Mouse (Mus musculus): ENCODE results near the gene Srrm2. TPM values are rescaled to one million over a fixed set of nuclear protein-coding genes. Genes with fewer than 3 reads are reported as not detected.

Srrm2 gene
- polyA plus RNA-seq, 2 experiments = 406 to 654 TPM

DNA sequence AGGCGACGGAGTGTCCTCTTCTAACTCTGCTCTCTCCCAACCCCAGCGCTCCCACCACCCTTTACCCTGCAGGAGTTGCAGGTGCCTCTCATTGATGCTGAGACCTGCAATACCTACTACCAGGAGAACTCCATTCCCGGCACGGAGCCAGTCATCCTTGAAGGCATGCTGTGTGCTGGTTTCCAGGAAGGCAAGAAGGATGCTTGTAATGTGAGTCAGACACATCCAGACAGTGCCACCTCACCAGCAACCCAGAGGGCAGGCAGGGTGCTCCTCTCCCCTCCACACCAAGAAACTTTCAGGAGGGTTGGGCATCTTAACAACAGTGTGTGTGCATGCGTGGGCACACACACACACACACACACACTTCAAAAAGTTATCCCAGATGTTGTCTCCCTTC, 66.9 kb downstream of the Srrm2 start:
- Histone ChIP-seq H3K9ac (ENCODE audit: low read depth, low read length, severe bottlenecking) (no peak overlapping the region), H3K4me2 (replicated peaks; ENCODE audit: low read depth, low read length, severe bottlenecking) (no peak overlapping the region), H3K9me3 (ENCODE audit: control insufficient read depth, low read length) (no peaks in the 10 kb centered on the region), H3K27ac (replicated peaks; ENCODE audit: low read depth, low read length) (no peak overlapping the region), H3K4me1 (ENCODE audit: control insufficient read depth, insufficient read depth, low read length) (no peaks in the 10 kb centered on the region), H3K36me3 (ENCODE audit: control insufficient read depth, insufficient read depth, low read length) (no peaks in the 10 kb centered on the region), H3K4me3 (replicated peaks; ENCODE audit: low read length) (no peak overlapping the region), H3K27me3 (ENCODE audit: control insufficient read depth, insufficient read depth, low read length) (no peaks in the 10 kb centered on the region)
- ATAC-seq (ENCODE audit: low FRiP score, low read depth) (no peak), DNase-seq (ENCODE audit: low spot score) (no peak)
- 85% methylated on average over 6 of the region's 6 CpGs for WGBS
- TF ChIP-seq POLR2A (IDR thresholded peaks at IDR 0.05; ENCODE audit: borderline replicate concordance, extremely low read depth, insufficient read depth, insufficient read length) = no peak

DNA sequence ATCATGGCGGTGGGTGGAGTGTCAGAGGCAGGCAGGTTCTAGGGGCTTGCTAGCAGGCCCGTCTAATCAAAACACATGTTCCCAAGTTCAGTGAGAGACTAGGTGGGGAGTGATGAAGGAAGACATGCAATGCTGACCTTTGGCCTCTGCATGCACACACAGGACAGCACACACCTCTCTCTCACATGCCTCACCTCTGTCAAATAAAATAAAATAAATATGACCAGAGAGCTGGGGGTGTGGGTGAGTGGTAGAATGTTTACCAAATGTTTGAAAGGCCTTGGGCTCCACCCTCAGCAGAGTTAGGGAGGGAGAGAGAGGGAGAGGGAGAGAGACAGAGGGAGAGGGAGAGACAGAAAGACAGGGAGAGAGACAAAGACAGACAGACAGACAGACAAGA, 67.6 kb downstream of the Srrm2 start:
- ATAC-seq (ENCODE audit: low FRiP score, low read depth) = no peak
- 57% methylated on average over 2 of the region's 2 CpGs for WGBS

DNA sequence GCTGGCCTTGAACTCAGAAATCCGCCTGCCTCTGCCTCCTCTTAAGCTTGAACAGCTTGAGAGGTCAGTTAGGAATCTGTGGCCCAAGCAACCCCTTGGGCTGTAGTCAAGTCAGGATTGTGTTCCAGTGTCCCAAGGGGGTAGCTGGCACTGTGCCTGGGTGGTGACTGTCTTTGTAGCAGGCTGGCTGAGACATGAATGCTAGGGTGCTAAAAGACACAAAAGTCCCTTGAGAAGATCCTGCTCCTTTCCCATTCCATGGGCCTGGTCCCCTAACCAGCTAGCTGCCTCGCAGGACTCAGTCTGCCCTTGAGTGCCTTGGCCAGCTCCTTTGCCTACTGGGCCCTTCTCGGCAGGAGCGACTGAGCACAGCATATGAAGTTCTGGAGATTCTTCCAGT, 72.6 kb downstream of the Srrm2 start:
- no peaks in the 10 kb centered on the region for H3K27me3 ChIP-seq (ENCODE audit: control insufficient read depth, insufficient read depth, low read length)
- no peaks in the 10 kb centered on the region for H3K4me1 ChIP-seq (ENCODE audit: control insufficient read depth, insufficient read depth, low read length)
- no peak overlapping the region for H3K9ac ChIP-seq (ENCODE audit: low read depth, low read length, severe bottlenecking)
- no peak overlapping the region for H3K27ac ChIP-seq (replicated peaks; ENCODE audit: low read depth, low read length)
- ATAC-seq (ENCODE audit: low FRiP score, low read depth) (no peak), DNase-seq (ENCODE audit: low spot score) (no peak)
- no peaks in the 10 kb centered on the region for H3K36me3 ChIP-seq (ENCODE audit: control insufficient read depth, insufficient read depth, low read length)
- no peaks in the 10 kb centered on the region for H3K9me3 ChIP-seq (ENCODE audit: control insufficient read depth, low read length)
- 89% methylated on average over 4 of the region's 4 CpGs for WGBS
- no peak for TF ChIP-seq POLR2A (IDR thresholded peaks at IDR 0.05; ENCODE audit: borderline replicate concordance, extremely low read depth, insufficient read depth, insufficient read length)
- no peak overlapping the region for H3K4me2 ChIP-seq (replicated peaks; ENCODE audit: low read depth, low read length, severe bottlenecking)
- no peak overlapping the region for H3K4me3 ChIP-seq (replicated peaks; ENCODE audit: low read length)

More for the DNA sequence above, 67.6 kb downstream of the Srrm2 start:
- H3K36me3 ChIP-seq (ENCODE audit: control insufficient read depth, insufficient read depth, low read length) = no peaks in the 10 kb centered on the region
- H3K9ac ChIP-seq (ENCODE audit: low read depth, low read length, severe bottlenecking) = no peak overlapping the region
- no peaks in the 10 kb centered on the region for H3K4me1 ChIP-seq (ENCODE audit: control insufficient read depth, insufficient read depth, low read length)
- H3K27ac ChIP-seq (replicated peaks; ENCODE audit: low read depth, low read length) = no peak overlapping the region
- no peaks in the 10 kb centered on the region for H3K27me3 ChIP-seq (ENCODE audit: control insufficient read depth, insufficient read depth, low read length)
- DNase-seq (ENCODE audit: low spot score) = no peak
- no peak overlapping the region for H3K4me2 ChIP-seq (replicated peaks; ENCODE audit: low read depth, low read length, severe bottlenecking)
- no peak for TF ChIP-seq POLR2A (IDR thresholded peaks at IDR 0.05; ENCODE audit: borderline replicate concordance, extremely low read depth, insufficient read depth, insufficient read length)
- no peaks in the 10 kb centered on the region for H3K9me3 ChIP-seq (ENCODE audit: control insufficient read depth, low read length)
- H3K4me3 ChIP-seq (replicated peaks; ENCODE audit: low read length) = no peak overlapping the region

DNA sequence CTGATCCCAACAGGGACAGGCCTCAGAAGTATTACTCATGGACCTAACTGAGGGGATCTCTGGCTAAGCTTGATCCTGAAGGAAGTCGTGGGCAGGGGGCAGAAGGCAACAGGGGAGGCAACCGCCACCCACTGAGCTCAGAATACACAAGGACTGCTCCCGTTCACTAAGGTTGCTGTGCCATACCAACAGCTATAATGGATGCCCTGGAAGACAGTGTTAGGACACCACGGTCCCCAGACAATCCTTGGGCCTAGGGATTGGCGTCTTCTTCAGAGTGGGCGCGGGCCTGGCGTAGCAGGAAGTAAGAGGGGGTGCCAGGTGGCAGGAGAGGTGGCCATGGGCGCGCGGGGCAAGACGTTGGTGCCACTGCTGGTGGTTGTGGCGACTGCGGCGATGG, 77.4 kb downstream of the Srrm2 start, which contains the start of gene Prss21:
Gene Prss21 (plus strand): TSS at position 301 of the 400 bp plus-strand sequence.
- no peak within 1 kb of the TSS for H3K4me3 ChIP-seq (replicated peaks; ENCODE audit: low read length)
- no peaks in the 10 kb centered on the region for H3K27me3 ChIP-seq (ENCODE audit: control insufficient read depth, insufficient read depth, low read length)
- DNase-seq (ENCODE audit: low spot score) (no peak), ATAC-seq (ENCODE audit: low FRiP score, low read depth) (no peak)
- no peaks in the 10 kb centered on the region for H3K9me3 ChIP-seq (ENCODE audit: control insufficient read depth, low read length)
- H3K9ac ChIP-seq (ENCODE audit: low read depth, low read length, severe bottlenecking) = no peak within 1 kb of the TSS
- 87% methylated on average over 15 of the region's 15 CpGs for WGBS
- H3K4me2 ChIP-seq (replicated peaks; ENCODE audit: low read depth, low read length, severe bottlenecking) = no peak within 1 kb of the TSS
- H3K4me1 ChIP-seq (ENCODE audit: control insufficient read depth, insufficient read depth, low read length) = no peaks in the 10 kb centered on the region
- H3K27ac ChIP-seq (replicated peaks; ENCODE audit: low read depth, low read length) = no peak within 1 kb of the TSS
- no peaks in the 10 kb centered on the region for H3K36me3 ChIP-seq (ENCODE audit: control insufficient read depth, insufficient read depth, low read length)
- TF ChIP-seq POLR2A (IDR thresholded peaks at IDR 0.05; ENCODE audit: borderline replicate concordance, extremely low read depth, insufficient read depth, insufficient read length) = no peak

DNA sequence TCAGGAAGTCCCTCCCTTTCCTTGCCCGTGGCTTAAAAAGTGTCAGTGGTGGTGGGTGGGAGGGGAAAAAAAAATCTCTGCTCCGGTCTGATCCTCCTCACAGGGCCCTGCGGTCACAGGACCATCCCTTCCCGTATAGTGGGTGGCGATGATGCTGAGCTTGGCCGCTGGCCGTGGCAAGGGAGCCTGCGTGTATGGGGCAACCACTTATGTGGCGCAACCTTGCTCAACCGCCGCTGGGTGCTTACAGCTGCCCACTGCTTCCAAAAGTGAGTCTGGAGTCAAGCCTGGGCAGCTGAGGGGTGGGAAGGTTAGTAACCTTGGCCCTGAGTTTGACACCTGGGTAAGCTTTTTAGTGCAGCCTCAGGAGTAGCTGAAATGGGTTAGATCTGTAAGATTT, 78.2 kb downstream of the Srrm2 start:
- ATAC-seq (ENCODE audit: low FRiP score, low read depth) (no peak), DNase-seq (ENCODE audit: low spot score) (no peak)
- H3K4me3 ChIP-seq (replicated peaks; ENCODE audit: low read length) = no peak overlapping the region
- 83% methylated on average over 11 of the region's 11 CpGs for WGBS
- TF ChIP-seq POLR2A (IDR thresholded peaks at IDR 0.05; ENCODE audit: borderline replicate concordance, extremely low read depth, insufficient read depth, insufficient read length) = no peak
- H3K27ac ChIP-seq (replicated peaks; ENCODE audit: low read depth, low read length) = no peak overlapping the region
- H3K27me3 ChIP-seq (ENCODE audit: control insufficient read depth, insufficient read depth, low read length) = no peaks in the 10 kb centered on the region
- no peak overlapping the region for H3K9ac ChIP-seq (ENCODE audit: low read depth, low read length, severe bottlenecking)
- no peaks in the 10 kb centered on the region for H3K4me1 ChIP-seq (ENCODE audit: control insufficient read depth, insufficient read depth, low read length)
- H3K9me3 ChIP-seq (ENCODE audit: control insufficient read depth, low read length) = no peaks in the 10 kb centered on the region
- no peaks in the 10 kb centered on the region for H3K36me3 ChIP-seq (ENCODE audit: control insufficient read depth, insufficient read depth, low read length)
- H3K4me2 ChIP-seq (replicated peaks; ENCODE audit: low read depth, low read length, severe bottlenecking) = no peak overlapping the region

Small RNA genes lying within 50 kb of the gene (microRNA-seq; reads per million reads assigned to microRNA genes)
- gene Mir5125 = not detected

Other genes starting within 250 kb of the Srrm2 start
- gene Zfp213, start 226.3 kb upstream of the Srrm2 start, polyA plus RNA-seq (2012; rRNA removed) = 16.3 and 21.1 TPM in 2 replicates
- gene Zfp213, start 226.3 kb upstream of the Srrm2 start, polyA plus RNA-seq (2014; fragmentation: Nextera tagmentation; extraction: Ambion mirVana) = 17.4 and 18.1 TPM in 2 replicates
- 27.6 and 33.8 TPM in 2 replicates for gene Zfp13, start 191.0 kb upstream of the Srrm2 start, polyA plus RNA-seq (2012; rRNA removed)
- 16.2 and 16.3 TPM in 2 replicates for gene Zfp13, start 191.0 kb upstream of the Srrm2 start, polyA plus RNA-seq (2014; fragmentation: Nextera tagmentation; extraction: Ambion mirVana)
- gene Zscan10, start 189.7 kb upstream of the Srrm2 start, polyA plus RNA-seq (2012; rRNA removed) = 0.63 and 1.00 TPM in 2 replicates
- gene Zscan10, start 189.7 kb upstream of the Srrm2 start, polyA plus RNA-seq (2014; fragmentation: Nextera tagmentation; extraction: Ambion mirVana) = 0.33 TPM in 1 of 2 replicates, not detected in the other
- 1.0 and 1.4 TPM in 2 replicates for gene Mmp25, start 145.3 kb upstream of the Srrm2 start, polyA plus RNA-seq (2012; rRNA removed)
- gene Mmp25, start 145.3 kb upstream of the Srrm2 start, polyA plus RNA-seq (2014; fragmentation: Nextera tagmentation; extraction: Ambion mirVana) = 0.76 and 0.80 TPM in 2 replicates
- 1.6 and 2.8 TPM in 2 replicates for gene Bicdl2, start 130.0 kb upstream of the Srrm2 start, polyA plus RNA-seq (2012; rRNA removed)
- 5.1 and 5.8 TPM in 2 replicates for gene Bicdl2, start 130.0 kb upstream of the Srrm2 start, polyA plus RNA-seq (2014; fragmentation: Nextera tagmentation; extraction: Ambion mirVana)
- gene Hcfc1r1, start 116.9 kb upstream of the Srrm2 start, polyA plus RNA-seq (2012; rRNA removed) = 63.4 and 73.3 TPM in 2 replicates
- 85.3 and 85.4 TPM in 2 replicates for gene Hcfc1r1, start 116.9 kb upstream of the Srrm2 start, polyA plus RNA-seq (2014; fragmentation: Nextera tagmentation; extraction: Ambion mirVana)
- gene Thoc6, start 116.7 kb upstream of the Srrm2 start, polyA plus RNA-seq (2012; rRNA removed) = 45.5 and 51.2 TPM in 2 replicates
- gene Thoc6, start 116.7 kb upstream of the Srrm2 start, polyA plus RNA-seq (2014; fragmentation: Nextera tagmentation; extraction: Ambion mirVana) = 41.8 and 44.2 TPM in 2 replicates
- 13.6 and 16.1 TPM in 2 replicates for gene Tnfrsf12a, start 113.1 kb upstream of the Srrm2 start, polyA plus RNA-seq (2012; rRNA removed)
- gene Tnfrsf12a, start 113.1 kb upstream of the Srrm2 start, polyA plus RNA-seq (2014; fragmentation: Nextera tagmentation; extraction: Ambion mirVana) = 20.3 and 24.0 TPM in 2 replicates
- gene Cldn6, start 111.3 kb upstream of the Srrm2 start, polyA plus RNA-seq (2012; rRNA removed) = 13.6 and 14.0 TPM in 2 replicates
- gene Cldn6, start 111.3 kb upstream of the Srrm2 start, polyA plus RNA-seq (2014; fragmentation: Nextera tagmentation; extraction: Ambion mirVana) = 11.3 and 14.7 TPM in 2 replicates
- 4.0 and 5.1 TPM in 2 replicates for gene Cldn9, start 106.5 kb upstream of the Srrm2 start, polyA plus RNA-seq (2012; rRNA removed)
- 5.9 and 9.6 TPM in 2 replicates for gene Cldn9, start 106.5 kb upstream of the Srrm2 start, polyA plus RNA-seq (2014; fragmentation: Nextera tagmentation; extraction: Ambion mirVana)
- 4.4 and 4.6 TPM in 2 replicates for gene 1520401A03Rik, start 67.7 kb upstream of the Srrm2 start, polyA plus RNA-seq (2012; rRNA removed)
- gene 1520401A03Rik, start 67.7 kb upstream of the Srrm2 start, polyA plus RNA-seq (2014; fragmentation: Nextera tagmentation; extraction: Ambion mirVana) = 1.6 and 2.1 TPM in 2 replicates
- 81.7 and 105 TPM in 2 replicates for gene Pkmyt1, start 64.2 kb upstream of the Srrm2 start, polyA plus RNA-seq (2012; rRNA removed)
- 46.4 and 47.5 TPM in 2 replicates for gene Pkmyt1, start 64.2 kb upstream of the Srrm2 start, polyA plus RNA-seq (2014; fragmentation: Nextera tagmentation; extraction: Ambion mirVana)
- 9.7 and 13.4 TPM in 2 replicates for gene Paqr4, start 49.7 kb upstream of the Srrm2 start, polyA plus RNA-seq (2012; rRNA removed)
- gene Paqr4, start 49.7 kb upstream of the Srrm2 start, polyA plus RNA-seq (2014; fragmentation: Nextera tagmentation; extraction: Ambion mirVana) = 15.7 and 17.3 TPM in 2 replicates
- 40.1 and 50.6 TPM in 2 replicates for gene Kremen2, start 44.7 kb upstream of the Srrm2 start, polyA plus RNA-seq (2012; rRNA removed)
- 42.4 and 42.6 TPM in 2 replicates for gene Kremen2, start 44.7 kb upstream of the Srrm2 start, polyA plus RNA-seq (2014; fragmentation: Nextera tagmentation; extraction: Ambion mirVana)
- 47.1 and 58.5 TPM in 2 replicates for gene Flywch1, start 18.9 kb upstream of the Srrm2 start, polyA plus RNA-seq (2012; rRNA removed)
- 66.2 and 74.8 TPM in 2 replicates for gene Flywch1, start 18.9 kb upstream of the Srrm2 start, polyA plus RNA-seq (2014; fragmentation: Nextera tagmentation; extraction: Ambion mirVana)
- gene Flywch2, start 4.5 kb upstream of the Srrm2 start, polyA plus RNA-seq (2012; rRNA removed) = 46.3 and 50.8 TPM in 2 replicates
- 41.2 and 47.5 TPM in 2 replicates for gene Flywch2, start 4.5 kb upstream of the Srrm2 start, polyA plus RNA-seq (2014; fragmentation: Nextera tagmentation; extraction: Ambion mirVana)
- 739 and 935 TPM in 2 replicates for gene Elob, start 38.6 kb downstream of the Srrm2 start, polyA plus RNA-seq (2012; rRNA removed)
- 1,204 and 1,221 TPM in 2 replicates for gene Elob, start 38.6 kb downstream of the Srrm2 start, polyA plus RNA-seq (2014; fragmentation: Nextera tagmentation; extraction: Ambion mirVana)
- gene Prss33, start 45.5 kb downstream of the Srrm2 start, polyA plus RNA-seq (2012; rRNA removed) = 0.12 and 0.14 TPM in 2 replicates
- gene Prss33, start 45.5 kb downstream of the Srrm2 start, polyA plus RNA-seq (2014; fragmentation: Nextera tagmentation; extraction: Ambion mirVana) = not detected in 2 replicates
- 0.06 TPM in 1 of 2 replicates, not detected in the other for gene Prss32, start 53.3 kb downstream of the Srrm2 start, polyA plus RNA-seq (2012; rRNA removed)
- not detected in 2 replicates for gene Prss32, start 53.3 kb downstream of the Srrm2 start, polyA plus RNA-seq (2014; fragmentation: Nextera tagmentation; extraction: Ambion mirVana)
- gene Prss41, start 53.6 kb downstream of the Srrm2 start, polyA plus RNA-seq (2012; rRNA removed) = 1.6 and 2.1 TPM in 2 replicates
- gene Prss41, start 53.6 kb downstream of the Srrm2 start, polyA plus RNA-seq (2014; fragmentation: Nextera tagmentation; extraction: Ambion mirVana) = 0.28 and 0.78 TPM in 2 replicates
- gene Prss21, start 77.5 kb downstream of the Srrm2 start, polyA plus RNA-seq (2012; rRNA removed) = not detected in 2 replicates
- gene Prss21, start 77.5 kb downstream of the Srrm2 start, polyA plus RNA-seq (2014; fragmentation: Nextera tagmentation; extraction: Ambion mirVana) = not detected in 2 replicates
- gene Dcpp1, start 90.3 kb downstream of the Srrm2 start, polyA plus RNA-seq (2012; rRNA removed) = not detected in 2 replicates
- not detected in 2 replicates for gene Dcpp1, start 90.3 kb downstream of the Srrm2 start, polyA plus RNA-seq (2014; fragmentation: Nextera tagmentation; extraction: Ambion mirVana)
- not detected in 2 replicates for gene Dcpp2, start 90.3 kb downstream of the Srrm2 start, polyA plus RNA-seq (2012; rRNA removed)
- gene Dcpp2, start 90.3 kb downstream of the Srrm2 start, polyA plus RNA-seq (2014; fragmentation: Nextera tagmentation; extraction: Ambion mirVana) = not detected in 2 replicates
- gene Dcpp3, start 126.9 kb downstream of the Srrm2 start, polyA plus RNA-seq (2012; rRNA removed) = not detected in 2 replicates
- not detected in 2 replicates for gene Dcpp3, start 126.9 kb downstream of the Srrm2 start, polyA plus RNA-seq (2014; fragmentation: Nextera tagmentation; extraction: Ambion mirVana)
- gene Sbp, start 151.1 kb downstream of the Srrm2 start, polyA plus RNA-seq (2012; rRNA removed) = not detected in 2 replicates
- not detected in 2 replicates for gene Sbp, start 151.1 kb downstream of the Srrm2 start, polyA plus RNA-seq (2014; fragmentation: Nextera tagmentation; extraction: Ambion mirVana)
- 0.24 TPM in 1 of 2 replicates, not detected in the other for gene Sbpl, start 164.7 kb downstream of the Srrm2 start, polyA plus RNA-seq (2012; rRNA removed)
- not detected in 2 replicates for gene Sbpl, start 164.7 kb downstream of the Srrm2 start, polyA plus RNA-seq (2014; fragmentation: Nextera tagmentation; extraction: Ambion mirVana)
- gene Prss30, start 190.0 kb downstream of the Srrm2 start, polyA plus RNA-seq (2012; rRNA removed) = 0.06 TPM in 1 of 2 replicates, not detected in the other
- gene Prss30, start 190.0 kb downstream of the Srrm2 start, polyA plus RNA-seq (2014; fragmentation: Nextera tagmentation; extraction: Ambion mirVana) = not detected in 2 replicates
- gene Prss22, start 207.6 kb downstream of the Srrm2 start, polyA plus RNA-seq (2012; rRNA removed) = 0.54 and 0.72 TPM in 2 replicates
- gene Prss22, start 207.6 kb downstream of the Srrm2 start, polyA plus RNA-seq (2014; fragmentation: Nextera tagmentation; extraction: Ambion mirVana) = 0.44 and 0.51 TPM in 2 replicates
- 0.82 and 1.4 TPM in 2 replicates for gene Prss27, start 247.6 kb downstream of the Srrm2 start, polyA plus RNA-seq (2012; rRNA removed)
- 1.5 TPM in 2 replicates for gene Prss27, start 247.6 kb downstream of the Srrm2 start, polyA plus RNA-seq (2014; fragmentation: Nextera tagmentation; extraction: Ambion mirVana)

All from limb, embryonic 14.5 days (tissue).